Mouse (Mus musculus) heart, postnatal 36 days (tissue): ENCODE data around the gene Il12rb1. TPM values are rescaled to one million over a fixed set of nuclear protein-coding genes. Genes with fewer than 3 reads are reported as not detected.

Experiments used
- DNase-seq, 2 experiments: peaks; one replicate each; pipeline ENCODE4 v3.0.0; 2021 to 2022
- intact Hi-C: fragments of 180-260 bp; cut with DNase I; formaldehyde crosslinking; loops from one replicate; pipeline ENCODE4 v1.15.1; 2025
- total RNA-seq, 2 experiments: library from RNA; stranded (reverse); gene quantifications; 2 replicates each; pipeline ENCODE4 v1.2.3; 2021

The Il12rb1 gene
- total RNA-seq, result not detected

- intact Hi-C loops, result no loop called here
- DNase-seq, result no peak
Observed at GRCm38 (mm10) chr8:70808239-70808638, at the start of gene Il12rb1. Gene Il12rb1 (plus strand): TSS chr8:70808449.

GRCm38 (mm10) chr8:70758616-70759561, 49.4 kb upstream of the Il12rb1 start:
- peak in 1 of 2 experiments; percentile 16 for DNase-seq
- intact Hi-C loops, result no loop called here

- intact Hi-C loops, result no loop called here
- DNase-seq, result no peak
Observed at GRCm38 (mm10) chr8:70760350-70760749, 47.9 kb upstream of the Il12rb1 start.

GRCm38 (mm10) chr8:70760775-70761406, 47.4 kb upstream of the Il12rb1 start, which contains the start of gene Mpv17l2:
Gene Mpv17l2 (minus strand): TSS chr8:70760946.
- intact Hi-C loops, result no loop called here
- DNase-seq, result peak; percentile 90 to 92

GRCm38 (mm10) chr8:70762118-70762517, 46.1 kb upstream of the Il12rb1 start:
- intact Hi-C loops, result no loop called here
- no peak for DNase-seq

- peak in 1 of 2 experiments; percentile 73 for DNase-seq
- intact Hi-C loops, result no loop called here
Observed at GRCm38 (mm10) chr8:70763354-70763753, 44.9 kb upstream of the Il12rb1 start.

GRCm38 (mm10) chr8:70764026-70764425, 44.2 kb upstream of the Il12rb1 start:
- intact Hi-C loops, result no loop called here
- no peak for DNase-seq

- intact Hi-C loops, result no loop called here
- no peak for DNase-seq
Observed at GRCm38 (mm10) chr8:70764676-70765075, 43.6 kb upstream of the Il12rb1 start.

GRCm38 (mm10) chr8:70765329-70765728, 42.9 kb upstream of the Il12rb1 start:
- intact Hi-C loops, result no loop called here
- no peak for DNase-seq

- peak in 1 of 2 experiments; percentile 52 for DNase-seq
- intact Hi-C loops, result no loop called here
Observed at GRCm38 (mm10) chr8:70765838-70766570, 42.2 kb upstream of the Il12rb1 start.

GRCm38 (mm10) chr8:70766571-70767440, 41.4 kb upstream of the Il12rb1 start:
- intact Hi-C loops, result no loop called here
- DNase-seq, result peak; percentile 66 to 71

- intact Hi-C loops, result no loop called here
- no peak for DNase-seq
Observed at GRCm38 (mm10) chr8:70767503-70767902, 40.7 kb upstream of the Il12rb1 start.

GRCm38 (mm10) chr8:70768231-70768776, 39.9 kb upstream of the Il12rb1 start:
- no peak for DNase-seq
- intact Hi-C loops, result no loop called here

GRCm38 (mm10) chr8:70768956-70769355, 39.3 kb upstream of the Il12rb1 start:
- no peak for DNase-seq
- intact Hi-C loops, result loop anchor here (1.0 kb wide), 1 partner anchor 49 kb away; no protein-coding TSS in a partner anchor

- intact Hi-C loops, result loop anchor here (1.0 kb wide), 1 partner anchor 49 kb away; no protein-coding TSS in a partner anchor
- DNase-seq, result peak; percentile 94 to 98
Observed at GRCm38 (mm10) chr8:70769359-70769758, 38.9 kb upstream of the Il12rb1 start.

GRCm38 (mm10) chr8:70769858-70770257, 38.4 kb upstream of the Il12rb1 start:
- DNase-seq, result no peak
- intact Hi-C loops, result loop anchor here (1.0 to 5.0 kb wide), 3 partner anchors 50 to 72 kb away; no protein-coding TSS in a partner anchor

GRCm38 (mm10) chr8:70770748-70771147, 37.5 kb upstream of the Il12rb1 start:
- no peak for DNase-seq
- intact Hi-C loops, result loop anchor here (2.0 to 5.0 kb wide), 2 partner anchors 50 to 72 kb away; no protein-coding TSS in a partner anchor

GRCm38 (mm10) chr8:70771217-70771616, 37.0 kb upstream of the Il12rb1 start:
- no peak for DNase-seq
- intact Hi-C loops, result loop anchor here (2.0 to 5.0 kb wide), 2 partner anchors 50 to 71 kb away; no protein-coding TSS in a partner anchor

- intact Hi-C loops, result loop anchor here (5.0 kb wide), 1 partner anchor 70 kb away; no protein-coding TSS in a partner anchor
- DNase-seq, result no peak
Observed at GRCm38 (mm10) chr8:70772075-70772474, 36.2 kb upstream of the Il12rb1 start.
